Mouse (Mus musculus) macrophage (primary cell): ENCODE data around the gene Gh. TPM values are rescaled to one million over a fixed set of nuclear protein-coding genes. Genes with fewer than 3 reads are reported as not detected.
A peak's percentile ranks its signal among the peaks of the same experiment; 100 is the strongest.

ENCODE experiments used
- H3K27ac ChIP-seq: fragments of 350-480 bp; formaldehyde crosslinking; 2 replicates; pipeline ENCODE4 v1.9.0; 2021
- H3K36me3 ChIP-seq: fragments of 350-480 bp; formaldehyde crosslinking; 2 replicates; pipeline ENCODE4 v1.9.0; 2021; ENCODE audit errors: inconsistent target
- H3K4me3 ChIP-seq: fragments of 350-480 bp; formaldehyde crosslinking; 2 replicates; pipeline ENCODE4 v1.9.0; 2021; ENCODE audit errors: inconsistent target
- H3K79me2 ChIP-seq: fragments of 350-480 bp; formaldehyde crosslinking; 2 replicates; pipeline ENCODE4 v1.9.0; 2021; ENCODE audit errors: inconsistent target
- WGBS: methylation state at CpG from one replicate; pipeline ENCODE4 v1.1.7; 2026; ENCODE audit warnings: inconsistent platforms; ENCODE audit not compliant: missing documents; 5-methylcytosine and 5-hydroxymethylcytosine counted together
- polyA plus RNA-seq: library from polyadenylated mRNA; stranded (reverse); fragments of 250-400 nt; gene quantifications from 3 replicates; pipeline ENCODE4 v1.2.4, GENCODE M21; 2018; ENCODE audit warnings: inconsistent platforms

Gene Gh
- polyA plus RNA-seq, 1 experiment from 2014 or later, result not detected

DNA sequence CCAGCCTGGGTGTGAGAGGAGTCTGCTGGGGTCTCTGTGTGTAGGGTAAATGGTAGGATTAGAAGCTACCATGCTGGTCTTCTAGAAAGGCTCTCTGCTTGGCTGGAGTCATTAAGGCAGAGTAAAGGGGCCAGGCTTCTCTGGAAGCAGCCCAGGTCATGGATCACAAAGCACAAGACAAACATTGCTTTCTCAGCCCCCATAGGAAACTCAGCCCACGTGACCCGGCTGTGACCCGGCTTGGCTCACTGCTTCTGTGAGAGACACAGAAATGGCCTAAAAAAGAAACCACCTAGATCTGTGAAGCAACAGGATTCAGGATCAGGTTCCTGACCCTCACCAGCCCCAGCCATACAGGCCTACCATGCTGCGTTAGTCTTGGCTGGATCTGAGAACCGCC, 23.2 kb upstream of the Gh start:
- 89% methylated on average over 5 of the region's 5 CpGs for WGBS
- Histone ChIP-seq H3K27ac (no peak overlapping the region), H3K4me3 (no peak overlapping the region), H3K36me3 (no peaks in the 10 kb centered on the region), H3K79me2 (no peaks in the 10 kb centered on the region)

DNA sequence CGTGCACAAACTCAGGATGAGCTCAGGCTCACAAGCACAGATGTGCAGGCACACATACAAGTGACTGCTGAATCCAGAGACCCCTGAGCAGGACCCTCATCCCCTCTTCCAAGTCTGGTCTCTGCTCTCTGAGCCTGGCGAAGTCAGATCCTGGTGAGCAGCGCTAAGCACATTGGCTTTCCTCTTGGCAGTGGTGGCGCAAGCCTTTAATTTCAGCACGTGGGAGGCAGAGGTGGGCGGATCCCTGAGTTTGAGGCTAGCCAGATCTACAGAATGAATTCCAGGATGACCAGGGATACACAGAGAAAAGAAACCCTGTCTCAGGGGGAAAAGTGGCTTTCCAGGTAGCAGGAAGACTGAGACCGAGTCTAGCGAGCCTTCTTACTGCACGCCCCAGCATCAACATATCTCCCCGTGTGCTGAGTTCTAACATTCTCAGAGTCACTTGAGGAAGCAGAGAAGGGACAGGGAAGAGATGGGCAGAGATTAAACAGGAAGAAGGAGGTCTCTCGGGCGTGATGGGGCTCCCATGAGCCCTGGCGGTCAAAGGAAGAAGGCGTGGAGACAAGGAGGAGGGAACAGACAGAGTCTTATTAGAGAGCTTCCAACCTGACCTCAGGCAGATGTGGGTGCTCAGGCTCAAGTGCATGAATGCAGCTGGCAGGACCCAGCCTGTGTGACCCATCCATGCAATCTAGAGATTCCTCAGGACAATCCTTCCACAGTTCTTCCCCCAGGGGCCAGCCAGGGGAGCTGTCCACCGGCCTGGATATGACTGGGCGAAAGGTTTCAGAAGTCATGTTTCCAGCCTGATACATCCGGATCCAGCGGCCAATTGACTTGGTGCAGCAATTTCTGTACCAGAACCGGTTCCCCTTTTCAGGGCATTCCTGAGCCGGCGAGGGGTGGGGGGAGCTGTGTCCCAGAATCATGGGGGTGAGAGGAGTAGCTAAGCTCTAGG, 17.0 kb upstream of the Gh start:
- H3K4me3 ChIP-seq, result no peak overlapping the region

DNA sequence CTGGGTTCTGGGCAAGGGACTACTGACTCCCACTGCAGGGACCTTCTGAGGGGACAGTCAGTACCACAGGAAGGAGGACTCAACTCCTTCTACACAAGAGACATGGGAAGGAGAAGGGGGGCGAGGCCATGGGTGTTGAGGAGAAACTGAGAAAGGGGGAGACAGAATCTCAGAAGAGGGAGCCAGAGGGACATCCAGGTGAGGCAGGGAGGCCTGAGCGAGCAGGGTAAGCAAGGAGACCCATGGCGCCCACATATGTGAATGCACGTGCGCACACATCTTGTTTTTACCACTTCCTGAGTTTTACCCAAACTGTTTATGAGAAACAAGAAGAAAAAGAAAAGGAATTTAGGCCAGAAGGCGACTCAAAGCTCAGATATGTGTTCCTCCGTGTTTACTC, 16.1 kb upstream of the Gh start:
- Histone ChIP-seq H3K27ac (no peak overlapping the region), H3K4me3 (no peak overlapping the region), H3K36me3 (no peaks in the 10 kb centered on the region), H3K79me2 (no peaks in the 10 kb centered on the region)
- WGBS, result 69% methylated on average over 7 of the region's 7 CpGs

More for the DNA sequence above, 17.0 kb upstream of the Gh start:
- WGBS, result 46% methylated on average over 21 of the region's 21 CpGs
- Histone ChIP-seq H3K79me2 (no peaks in the 10 kb centered on the region), H3K27ac (peak overlapping the region; percentile 45), H3K36me3 (no peaks in the 10 kb centered on the region)

DNA sequence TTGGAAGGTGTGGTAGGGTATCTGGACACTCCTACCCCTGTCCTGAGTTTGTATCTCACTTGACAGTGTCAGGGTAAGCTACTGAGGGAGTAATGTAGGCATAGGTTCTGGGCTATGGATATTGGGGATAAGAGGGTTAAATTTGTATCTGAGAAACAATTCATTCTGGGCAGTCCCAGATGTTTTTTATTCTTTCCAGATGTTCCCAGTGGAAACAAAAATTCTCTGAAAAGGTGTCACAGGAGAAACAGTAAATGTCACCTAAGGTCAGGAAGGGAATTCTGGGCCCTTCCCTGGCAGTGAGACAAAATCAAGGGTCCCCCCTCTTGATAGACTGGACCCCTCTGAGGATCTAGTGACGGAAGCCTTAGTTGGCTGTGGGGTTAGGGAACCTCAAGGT, 14.8 kb upstream of the Gh start:
- Histone ChIP-seq H3K36me3 (no peaks in the 10 kb centered on the region), H3K27ac (no peak overlapping the region), H3K4me3 (no peak overlapping the region), H3K79me2 (no peaks in the 10 kb centered on the region)
- 100% methylated on average over 1 of the region's 1 CpGs for WGBS

- no peaks in the 10 kb centered on the region for H3K79me2 ChIP-seq
- H3K36me3 ChIP-seq, result no peaks in the 10 kb centered on the region
- WGBS, result 31% methylated on average over 9 of the region's 9 CpGs
- H3K27ac ChIP-seq, result no peak within 1 kb of the TSS
- peak within 1 kb of the TSS; percentile 0; the same call in 1 of the 2 replicates for H3K4me3 ChIP-seq
Observed at GRCm38 (mm10) chr11:106314333-106314812, 12.7 kb upstream of the Gh start, which contains the start of gene Cd79b. Cd79b (minus strand) TSS chr11:106314762.

GRCm38 (mm10) chr11:106313533-106313932, 11.9 kb upstream of the Gh start:
- H3K79me2 ChIP-seq, result no peaks in the 10 kb centered on the region
- H3K36me3 ChIP-seq, result no peaks in the 10 kb centered on the region
- 65% methylated on average over 3 of the region's 5 CpGs for WGBS
- H3K27ac ChIP-seq, result no peak overlapping the region
- H3K4me3 ChIP-seq, result peak overlapping the region; percentile 0; the same call in 1 of the 2 replicates

DNA sequence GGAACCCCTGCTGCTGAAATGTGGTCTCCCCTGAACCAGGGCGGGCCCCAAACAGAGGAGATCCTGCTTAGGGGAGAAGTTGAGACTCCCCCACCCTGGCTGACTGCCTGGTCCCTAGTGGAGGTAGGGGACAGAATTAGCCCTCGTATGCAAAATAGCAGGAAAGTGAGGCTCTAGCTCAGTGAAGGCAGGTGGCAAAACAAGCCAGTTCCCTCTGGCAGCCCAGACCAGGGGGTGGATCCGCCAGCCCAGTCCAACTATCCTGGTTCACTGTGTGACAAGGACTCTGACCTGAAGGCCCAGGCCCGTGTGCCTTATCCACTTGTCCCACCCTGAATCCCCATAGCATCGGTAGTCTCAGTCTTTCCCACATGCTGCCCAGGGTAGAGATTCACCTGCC, 8.5 kb upstream of the Gh start:
- H3K27ac ChIP-seq, result no peak overlapping the region
- no peaks in the 10 kb centered on the region for H3K79me2 ChIP-seq
- no peaks in the 10 kb centered on the region for H3K36me3 ChIP-seq
- WGBS, result 89% methylated on average over 5 of the region's 5 CpGs
- no peak overlapping the region for H3K4me3 ChIP-seq

- WGBS, result 77% methylated on average over 11 of the region's 11 CpGs
- H3K27ac ChIP-seq, result no peak overlapping the region
- H3K4me3 ChIP-seq, result no peak overlapping the region
- no peaks in the 10 kb centered on the region for H3K36me3 ChIP-seq
- no peaks in the 10 kb centered on the region for H3K79me2 ChIP-seq
Observed at GRCm38 (mm10) chr11:106308162-106308561, 6.5 kb upstream of the Gh start.

- Histone ChIP-seq H3K36me3 (no peaks in the 10 kb centered on the region), H3K4me3 (no peak overlapping the region), H3K27ac (no peak overlapping the region), H3K79me2 (no peaks in the 10 kb centered on the region)
- 93% methylated on average over 5 of the region's 5 CpGs for WGBS
Observed at GRCm38 (mm10) chr11:106307432-106307831, 5.8 kb upstream of the Gh start.

DNA sequence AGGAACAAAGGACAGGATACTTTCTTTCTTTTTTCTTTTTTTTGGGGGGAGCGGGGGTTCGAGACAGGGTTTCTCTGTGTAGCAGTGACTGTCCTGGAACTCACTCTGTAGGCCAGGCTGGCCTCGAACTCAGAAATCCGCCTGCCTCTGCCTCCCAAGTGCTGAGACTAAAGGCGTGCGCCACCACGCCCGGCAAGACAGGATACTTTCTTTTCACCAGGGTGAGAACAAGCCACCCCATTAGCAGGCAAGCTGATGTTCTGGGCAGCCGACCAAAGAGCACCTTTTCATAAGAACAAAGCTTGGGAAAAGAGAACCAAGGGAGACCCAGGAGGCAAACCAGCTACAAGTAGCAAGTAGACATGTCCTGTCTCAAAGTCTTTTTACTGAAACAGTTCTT, 5.1 kb upstream of the Gh start:
- Histone ChIP-seq H3K36me3 (no peaks in the 10 kb centered on the region), H3K4me3 (no peak overlapping the region), H3K27ac (no peak overlapping the region), H3K79me2 (no peaks in the 10 kb centered on the region)
- WGBS, result 94% methylated on average over 9 of the region's 9 CpGs

GRCm38 (mm10) chr11:106306065-106306385, 4.4 kb upstream of the Gh start:
- no peak overlapping the region for H3K4me3 ChIP-seq
- H3K27ac ChIP-seq, result peak overlapping the region; percentile 54
- no peaks in the 10 kb centered on the region for H3K36me3 ChIP-seq
- H3K79me2 ChIP-seq, result no peaks in the 10 kb centered on the region
- 70% methylated on average over 3 of the region's 3 CpGs for WGBS

DNA sequence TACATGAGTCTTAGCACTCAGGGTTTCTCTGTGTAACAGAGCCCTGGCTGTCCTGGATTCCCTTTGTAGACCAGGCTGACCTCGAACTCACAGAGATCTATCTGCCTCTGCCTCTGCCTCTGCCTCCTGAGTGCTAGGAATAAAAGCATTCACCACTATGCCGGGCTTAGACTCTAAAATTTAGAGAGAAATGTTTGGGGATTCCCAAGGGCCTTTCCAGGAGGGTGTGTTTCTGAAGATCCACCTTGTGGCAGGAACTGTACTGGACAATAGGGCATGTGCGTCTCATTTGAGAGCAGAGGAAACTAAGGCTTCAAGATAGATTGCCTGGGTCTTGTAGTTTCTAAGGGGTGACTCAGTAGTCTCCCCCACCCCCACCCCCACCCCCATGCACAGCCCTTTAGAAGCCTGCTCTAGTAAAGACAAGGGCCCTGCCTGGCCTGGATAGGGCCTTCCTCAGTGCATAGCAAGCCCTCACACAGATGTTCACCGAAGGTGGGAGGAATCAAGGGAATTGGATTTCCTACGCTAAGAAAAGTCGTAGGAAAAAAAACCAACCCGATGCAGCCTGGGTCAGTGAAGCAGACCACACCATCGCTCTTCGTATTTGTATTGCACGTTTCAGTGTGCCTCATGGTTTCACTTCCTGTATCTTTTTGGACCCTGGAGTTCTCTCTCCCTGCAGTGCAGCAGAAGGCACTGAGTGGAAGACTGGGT, 3.8 kb upstream of the Gh start:
- WGBS, result 20% methylated on average over 10 of the region's 10 CpGs
- Histone ChIP-seq H3K79me2 (no peaks in the 10 kb centered on the region), H3K36me3 (no peaks in the 10 kb centered on the region), H3K4me3 (no peak overlapping the region), H3K27ac (peak overlapping the region; percentile 54)

DNA sequence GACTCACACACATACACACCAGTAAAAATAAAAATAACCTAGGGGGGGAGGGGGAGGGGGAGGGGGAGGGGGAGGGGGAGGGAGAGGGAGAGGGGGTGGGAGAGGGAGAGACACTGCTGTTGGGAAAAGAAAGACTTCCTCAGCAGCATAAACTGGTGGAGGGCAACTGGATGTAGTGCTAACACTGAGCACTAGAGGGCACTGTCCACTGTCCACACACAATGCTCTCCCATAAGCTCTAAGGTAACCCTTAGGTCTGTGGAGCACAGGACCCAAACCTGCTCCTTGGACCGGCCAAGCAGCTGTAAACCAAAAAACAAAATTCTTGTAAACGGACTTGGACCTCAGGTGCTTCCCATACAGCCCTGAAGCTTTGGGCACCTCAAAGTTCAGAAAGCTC, 969 bp upstream of the Gh start:
- H3K27ac ChIP-seq, result no peak overlapping the region
- no peak overlapping the region for H3K4me3 ChIP-seq
- WGBS, result 3% methylated on average over 2 of the region's 2 CpGs
- no peaks in the 10 kb centered on the region for H3K79me2 ChIP-seq
- H3K36me3 ChIP-seq, result no peaks in the 10 kb centered on the region

DNA sequence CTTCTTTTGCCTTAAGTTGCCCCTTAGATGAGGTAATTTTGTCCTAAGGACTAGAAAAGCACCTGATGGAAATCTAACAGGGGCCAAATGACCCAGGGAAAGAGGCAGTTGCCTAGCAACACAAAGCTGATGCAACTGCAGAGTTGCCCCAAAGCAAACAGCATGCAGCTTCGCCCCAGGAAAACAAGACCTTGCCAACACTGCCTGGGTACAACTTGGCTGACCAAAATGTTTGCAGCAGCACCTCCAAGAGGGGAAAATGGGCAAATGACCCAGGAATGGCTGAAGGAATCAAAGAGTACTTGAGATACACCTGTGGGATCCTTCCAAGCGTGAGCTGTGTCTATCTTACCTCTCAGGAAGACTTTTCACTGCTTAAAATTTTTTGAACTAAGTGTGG, 9.8 kb downstream of the Gh start:
- Histone ChIP-seq H3K36me3 (no peaks in the 10 kb centered on the region), H3K79me2 (no peaks in the 10 kb centered on the region), H3K4me3 (no peak overlapping the region), H3K27ac (no peak overlapping the region)
- 98% methylated on average over 2 of the region's 2 CpGs for WGBS

GRCm38 (mm10) chr11:106290376-106290775, 11.3 kb downstream of the Gh start:
- Histone ChIP-seq H3K27ac (no peak overlapping the region), H3K79me2 (no peaks in the 10 kb centered on the region), H3K36me3 (no peaks in the 10 kb centered on the region), H3K4me3 (no peak overlapping the region)
- WGBS, result 95% methylated on average over 5 of the region's 5 CpGs
